Mouse (Mus musculus): ENCODE data around the gene Tdrd3. TPM values are rescaled to one million over a fixed set of nuclear protein-coding genes. Genes with fewer than 3 reads are reported as not detected.

Gene Tdrd3
- 19.1 and 20.4 TPM in 2 replicates for polyA plus RNA-seq (2012; ENCODE audit: insufficient read depth, insufficient read length, missing spikeins)

DNA sequence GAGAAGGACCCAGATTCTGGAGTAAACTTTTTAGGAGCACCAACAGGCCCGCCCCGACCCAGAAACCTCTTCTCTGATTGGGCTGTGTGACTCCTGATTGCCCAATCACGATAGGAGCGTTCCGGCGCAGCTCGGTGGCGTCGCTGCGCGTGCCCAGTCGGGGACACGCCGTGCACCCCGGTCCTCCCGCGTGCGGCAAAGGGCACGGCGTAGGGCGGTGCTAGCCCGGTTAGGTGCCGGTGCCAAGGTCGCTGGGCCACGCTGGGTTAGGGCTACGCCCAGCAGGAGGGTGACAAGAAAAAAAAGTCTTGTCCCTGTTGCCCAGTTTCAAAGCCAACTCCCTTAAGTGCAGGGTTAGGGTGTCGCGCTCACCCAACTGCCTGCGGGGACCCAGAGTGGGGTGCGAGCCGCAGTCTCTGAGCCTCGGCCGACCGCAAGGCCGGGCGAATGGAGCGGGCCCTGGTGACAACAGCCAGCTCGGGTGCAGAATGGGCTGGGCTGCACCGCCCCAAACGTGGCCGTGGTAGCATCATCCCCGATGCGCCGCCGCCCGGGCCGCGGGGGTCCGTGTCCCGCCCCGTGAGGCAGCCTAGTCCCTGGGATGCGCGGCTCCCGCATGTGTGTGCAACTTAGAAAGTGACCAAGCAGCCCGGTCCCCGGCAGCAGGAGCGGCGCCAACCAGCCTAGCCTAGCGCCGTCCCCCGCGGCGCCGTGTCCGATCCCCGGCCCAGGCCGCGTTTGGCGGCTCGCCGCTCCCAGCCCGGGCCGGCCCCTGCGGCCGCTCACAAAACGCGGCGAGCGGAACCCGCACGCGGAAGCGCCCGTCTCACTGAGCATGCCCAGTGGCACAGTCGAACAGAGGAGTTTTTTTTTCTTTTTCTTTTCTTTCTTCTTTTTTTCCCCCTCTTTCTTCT is at the start of gene Tdrd3:
Tdrd3 (plus strand) TSS at position 832 of the 914 bp plus-strand sequence.
- Histone ChIP-seq H3K4me3 (ENCODE audit: insufficient read depth, low read depth, low read length) (peak within 1 kb of the TSS; percentile 87), H3K4me1 (ENCODE audit: control insufficient read depth, insufficient read depth, insufficient read length, low read length) (no peaks in the 10 kb centered on the region), H3K27ac (replicated peaks; ENCODE audit: low read depth, low read length) (peak within 1 kb of the TSS; percentile 94)

DNA sequence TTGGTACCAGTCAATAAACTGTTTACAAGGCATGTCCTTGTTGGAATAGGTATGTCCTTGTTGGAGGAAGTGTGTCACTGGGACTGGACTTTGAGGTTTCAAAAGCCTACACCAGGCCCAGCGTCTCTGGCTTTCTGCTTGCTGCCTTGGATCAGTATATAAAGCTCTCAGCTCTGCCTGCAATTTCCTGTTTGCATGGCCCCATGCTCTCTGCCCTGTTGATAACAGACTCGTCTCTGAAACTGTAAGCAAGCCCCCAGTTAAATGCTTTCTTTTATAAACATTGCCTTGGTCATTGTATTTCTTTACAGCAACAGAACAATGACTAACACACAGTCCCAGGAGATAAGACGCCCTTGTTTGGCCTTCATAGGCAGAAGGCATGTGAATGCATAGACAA is 49.3 kb upstream of the Tdrd3 start:
- H3K27ac ChIP-seq (replicated peaks; ENCODE audit: low read depth, low read length), result no peak overlapping the region
- no peaks in the 10 kb centered on the region for H3K4me1 ChIP-seq (ENCODE audit: control insufficient read depth, insufficient read depth, insufficient read length, low read length)
- H3K4me3 ChIP-seq (ENCODE audit: insufficient read depth, low read depth, low read length), result no peak overlapping the region

DNA sequence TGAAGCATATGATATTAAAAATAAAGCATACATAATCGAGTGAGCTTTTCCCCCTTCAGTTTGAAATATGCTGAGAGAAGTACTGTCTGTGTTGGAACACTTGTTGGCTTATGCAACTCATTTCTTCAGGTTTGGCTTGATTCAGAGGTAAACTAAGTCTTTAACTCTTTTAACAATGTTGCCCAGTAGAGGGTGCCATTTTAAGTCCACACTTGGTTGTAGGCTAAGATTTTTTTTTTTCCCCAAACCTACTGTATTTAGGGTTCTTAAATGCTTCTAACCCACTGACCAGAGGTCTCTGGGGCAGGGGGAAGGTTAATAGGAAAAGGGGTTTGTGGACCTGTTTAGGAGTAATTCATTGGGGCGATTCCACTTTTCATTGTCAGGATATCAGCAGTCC is 33.4 kb upstream of the Tdrd3 start:
- no peak overlapping the region for H3K4me3 ChIP-seq (ENCODE audit: insufficient read depth, low read depth, low read length)
- no peak overlapping the region for H3K27ac ChIP-seq (replicated peaks; ENCODE audit: low read depth, low read length)
- peaks cover 2% of the 10 kb centered on the region; the same call in 1 of the 2 replicates for H3K4me1 ChIP-seq (ENCODE audit: control insufficient read depth, insufficient read depth, insufficient read length, low read length)

DNA sequence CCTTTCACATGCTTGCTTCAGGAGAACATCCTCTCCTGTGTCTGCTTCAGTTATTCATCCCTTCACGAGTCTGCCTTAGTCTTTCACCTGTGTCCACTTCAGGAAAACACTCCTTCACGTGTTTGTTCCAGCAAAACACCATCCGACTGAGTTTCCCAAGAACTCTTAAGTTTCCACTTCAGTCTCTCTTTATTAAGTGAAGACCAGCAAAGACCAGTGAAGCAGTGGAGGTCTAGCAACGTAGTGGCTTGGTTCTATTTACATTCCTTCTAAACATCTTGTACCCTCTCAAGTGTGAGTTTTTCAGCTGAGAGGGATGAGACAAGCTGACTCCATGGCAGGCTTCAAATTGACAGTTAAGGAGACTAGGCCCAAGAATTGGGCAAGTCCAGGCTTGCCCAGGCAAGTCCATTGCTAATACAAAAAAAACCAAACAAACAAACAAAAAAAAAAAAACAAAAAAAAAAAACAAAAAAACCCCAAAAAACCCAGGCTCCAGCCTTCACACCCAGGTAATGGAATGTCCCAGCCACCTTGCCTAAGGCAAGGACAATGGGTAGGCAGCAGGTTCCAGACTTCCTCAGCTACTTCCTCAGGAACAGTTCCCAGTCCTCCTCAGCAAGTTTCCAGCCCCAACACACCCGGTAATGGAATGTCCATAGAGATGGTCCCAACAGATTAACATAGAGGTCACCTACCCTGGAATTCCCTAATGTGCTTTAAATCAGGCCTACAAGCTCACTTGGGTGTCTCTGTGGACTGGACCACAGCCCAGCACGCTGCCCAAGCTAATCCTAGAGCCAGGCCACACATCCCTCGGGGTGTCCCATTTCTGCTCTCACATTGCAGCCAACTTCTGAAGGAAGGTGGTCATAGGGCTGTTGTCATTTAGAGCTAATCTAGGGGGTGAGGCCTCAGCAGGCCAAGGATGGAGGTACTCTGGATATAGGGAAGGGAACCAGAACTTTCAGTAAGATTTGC is 31.9 kb upstream of the Tdrd3 start:
- peaks cover 2% of the 10 kb centered on the region; the same call in 1 of the 2 replicates for H3K4me1 ChIP-seq (ENCODE audit: control insufficient read depth, insufficient read depth, insufficient read length, low read length)
- no peak overlapping the region for H3K27ac ChIP-seq (replicated peaks; ENCODE audit: low read depth, low read length)
- H3K4me3 ChIP-seq (ENCODE audit: insufficient read depth, low read depth, low read length), result no peak overlapping the region

DNA sequence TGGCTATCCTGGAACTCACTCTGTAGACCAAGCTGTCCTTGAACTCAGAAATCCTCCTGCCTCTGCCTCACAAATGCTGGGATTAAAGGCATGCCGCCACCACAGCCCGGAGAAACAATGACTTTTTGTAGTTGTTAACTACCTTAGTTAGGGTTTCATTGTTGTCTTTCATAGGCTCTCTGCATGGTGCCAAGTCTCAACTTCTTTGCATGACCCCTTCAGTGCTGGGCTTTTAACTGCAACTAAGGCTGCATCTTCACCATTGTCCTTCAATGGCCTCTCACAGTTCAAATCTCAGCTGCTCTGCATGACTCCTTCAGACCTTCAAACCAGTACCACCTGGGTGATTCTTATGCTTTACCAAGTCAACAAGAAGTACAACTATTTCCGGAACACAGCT is 23.3 kb upstream of the Tdrd3 start:
- Histone ChIP-seq H3K4me3 (ENCODE audit: insufficient read depth, low read depth, low read length) (no peak overlapping the region), H3K27ac (replicated peaks; ENCODE audit: low read depth, low read length) (no peak overlapping the region), H3K4me1 (ENCODE audit: control insufficient read depth, insufficient read depth, insufficient read length, low read length) (no peaks in the 10 kb centered on the region)

DNA sequence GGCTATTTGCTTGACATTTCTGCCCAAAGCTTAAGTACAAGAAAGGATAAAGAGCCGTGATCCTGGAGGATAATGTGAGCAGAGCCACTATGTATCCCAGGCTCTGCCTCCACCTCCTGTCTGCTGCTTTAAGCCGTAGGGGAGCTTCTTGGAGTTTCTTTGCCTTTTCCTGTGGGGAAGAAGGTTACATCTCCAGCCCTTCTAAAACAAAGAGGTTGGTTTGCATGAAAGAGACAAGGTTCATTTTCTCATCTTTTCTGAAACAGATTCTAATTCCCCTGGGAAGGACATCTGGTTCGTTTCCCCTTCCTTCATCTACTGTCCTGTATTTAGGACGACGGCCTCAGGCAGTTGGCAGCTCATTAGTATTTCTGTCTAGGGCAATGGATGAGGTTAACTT is 19.8 kb upstream of the Tdrd3 start:
- no peaks in the 10 kb centered on the region for H3K4me1 ChIP-seq (ENCODE audit: control insufficient read depth, insufficient read depth, insufficient read length, low read length)
- no peak overlapping the region for H3K27ac ChIP-seq (replicated peaks; ENCODE audit: low read depth, low read length)
- no peak overlapping the region for H3K4me3 ChIP-seq (ENCODE audit: insufficient read depth, low read depth, low read length)

DNA sequence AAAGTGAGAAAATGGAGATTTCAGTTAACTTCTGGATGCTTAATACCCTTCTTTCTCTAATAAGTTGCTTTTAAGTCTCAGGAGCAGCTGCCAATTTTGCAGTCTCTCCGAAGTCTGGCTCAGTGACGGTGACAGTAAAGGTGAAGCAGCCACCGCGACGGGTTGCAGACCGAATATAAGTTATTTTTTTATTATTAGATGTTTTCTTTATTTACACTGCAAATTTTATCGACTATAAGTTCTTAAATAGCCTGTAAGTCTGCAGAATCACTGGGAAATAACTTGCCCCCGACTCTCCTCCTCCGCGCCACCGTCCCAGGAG is 992 bp upstream of the Tdrd3 start:
- Histone ChIP-seq H3K4me1 (ENCODE audit: control insufficient read depth, insufficient read depth, insufficient read length, low read length) (no peaks in the 10 kb centered on the region), H3K27ac (replicated peaks; ENCODE audit: low read depth, low read length) (no peak overlapping the region), H3K4me3 (ENCODE audit: insufficient read depth, low read depth, low read length) (peak overlapping the region; percentile 50)

DNA sequence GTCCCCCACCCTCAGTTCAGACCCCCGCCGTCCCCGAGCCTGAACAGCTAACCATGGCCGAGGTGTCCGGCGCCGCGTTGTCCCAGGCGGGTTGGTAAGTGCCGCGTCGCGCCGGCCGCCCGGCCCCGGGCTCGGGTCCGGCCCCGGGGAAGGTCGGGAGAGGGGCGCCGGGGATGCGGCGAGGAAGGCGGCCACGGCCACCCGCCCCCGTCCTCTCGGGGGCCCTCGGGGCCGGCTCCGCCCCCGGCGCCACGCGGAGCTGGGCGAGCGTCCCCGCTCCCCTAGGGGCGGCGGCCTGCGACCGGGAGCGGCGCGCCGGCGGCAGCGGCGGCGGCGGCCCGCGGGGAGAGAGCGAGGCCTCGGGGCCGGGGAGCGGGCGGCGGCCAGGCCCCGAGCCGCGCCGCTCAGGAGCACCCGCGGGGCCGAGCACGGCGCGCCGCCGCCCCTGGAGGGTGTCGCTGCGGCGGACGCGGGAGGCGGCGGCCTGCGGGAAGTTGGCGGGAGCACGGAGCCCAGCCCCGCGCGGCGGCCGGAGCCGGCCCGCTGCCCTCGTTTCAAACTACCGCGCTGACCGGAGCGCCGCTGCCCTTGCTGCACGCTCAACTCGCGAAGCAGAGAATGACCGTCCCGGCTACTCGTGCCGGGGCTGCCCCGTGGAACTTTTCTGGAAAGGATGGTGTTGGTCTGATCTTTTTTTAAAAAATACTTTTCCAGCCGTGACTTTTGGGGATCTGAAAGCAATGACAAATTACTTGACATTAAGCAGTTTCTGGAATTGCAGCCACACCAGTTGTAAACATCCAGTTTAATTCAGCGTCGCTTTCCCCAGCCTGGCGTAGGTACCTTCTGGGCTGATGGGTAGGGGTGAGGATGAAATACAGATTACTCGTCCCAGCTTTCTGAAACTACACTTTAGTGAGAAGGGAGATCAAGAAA is 584 bp downstream of the Tdrd3 start:
- Histone ChIP-seq H3K4me1 (ENCODE audit: control insufficient read depth, insufficient read depth, insufficient read length, low read length) (no peaks in the 10 kb centered on the region), H3K27ac (replicated peaks; ENCODE audit: low read depth, low read length) (peak overlapping the region; percentile 94), H3K4me3 (ENCODE audit: insufficient read depth, low read depth, low read length) (peak overlapping the region; percentile 87)

DNA sequence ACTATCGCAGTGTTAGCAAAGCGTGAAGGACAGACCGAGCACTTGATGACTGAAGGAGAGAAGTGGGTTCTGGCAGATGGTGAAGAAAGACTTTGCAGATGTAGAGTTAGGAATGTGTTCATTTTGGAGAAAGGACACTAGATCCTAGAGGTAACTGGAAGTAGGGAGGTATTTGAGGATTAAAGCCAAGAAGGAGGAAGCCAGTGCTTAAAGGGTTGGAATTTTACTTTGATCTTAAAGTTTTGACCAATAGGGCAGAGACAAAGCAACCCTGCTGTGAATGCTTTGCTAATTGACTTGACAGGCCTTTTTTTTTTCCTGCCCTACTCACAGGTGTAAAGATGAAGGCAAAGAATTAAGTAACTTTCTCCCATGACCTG is 1.2 kb downstream of the Tdrd3 start:
- Histone ChIP-seq H3K4me1 (ENCODE audit: control insufficient read depth, insufficient read depth, insufficient read length, low read length) (no peaks in the 10 kb centered on the region), H3K4me3 (ENCODE audit: insufficient read depth, low read depth, low read length) (peak overlapping the region; percentile 87), H3K27ac (replicated peaks; ENCODE audit: low read depth, low read length) (peak overlapping the region; percentile 54)

DNA sequence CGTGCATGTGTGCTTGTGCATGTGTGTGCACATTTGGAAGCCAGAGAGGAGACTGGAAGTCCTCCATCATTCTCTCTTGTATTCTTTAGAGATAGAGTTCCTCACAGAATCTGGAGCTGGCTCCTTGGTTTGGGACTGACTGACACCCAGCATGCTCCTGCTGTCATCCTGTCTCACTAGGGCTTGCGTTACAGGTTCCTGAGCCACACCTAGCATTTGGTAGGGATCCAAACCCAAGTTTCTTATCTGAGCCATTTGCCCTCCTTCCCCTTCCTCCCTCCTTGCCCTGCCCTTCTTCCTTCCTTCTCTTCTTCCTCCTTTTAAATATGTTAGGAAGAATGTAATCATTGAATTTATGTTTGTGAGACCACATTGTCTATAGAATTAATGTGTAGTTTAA is 3.3 kb downstream of the Tdrd3 start:
- Histone ChIP-seq H3K4me3 (ENCODE audit: insufficient read depth, low read depth, low read length) (no peak overlapping the region), H3K27ac (replicated peaks; ENCODE audit: low read depth, low read length) (no peak overlapping the region), H3K4me1 (ENCODE audit: control insufficient read depth, insufficient read depth, insufficient read length, low read length) (no peaks in the 10 kb centered on the region)

DNA sequence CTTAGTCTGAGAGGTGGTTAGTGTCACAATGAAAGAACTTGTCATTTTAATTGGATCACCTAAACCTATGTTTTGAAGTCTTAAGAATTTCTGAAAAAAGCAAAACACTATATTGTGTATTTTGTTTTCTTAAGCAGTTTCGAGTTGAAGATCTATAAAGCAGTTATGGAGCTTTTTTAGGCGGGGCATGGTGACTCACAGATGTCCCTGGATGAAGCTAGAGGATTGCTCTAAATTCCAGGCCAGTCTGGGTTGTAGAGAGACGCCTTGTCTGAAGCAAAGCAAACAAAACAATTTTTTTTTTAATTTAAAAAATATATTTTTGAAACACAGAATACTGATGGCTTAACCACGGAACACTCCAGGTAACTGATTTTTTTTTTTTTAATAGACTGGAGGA is 4.1 kb downstream of the Tdrd3 start:
- Histone ChIP-seq H3K4me1 (ENCODE audit: control insufficient read depth, insufficient read depth, insufficient read length, low read length) (no peaks in the 10 kb centered on the region), H3K4me3 (ENCODE audit: insufficient read depth, low read depth, low read length) (no peak overlapping the region), H3K27ac (replicated peaks; ENCODE audit: low read depth, low read length) (no peak overlapping the region)

DNA sequence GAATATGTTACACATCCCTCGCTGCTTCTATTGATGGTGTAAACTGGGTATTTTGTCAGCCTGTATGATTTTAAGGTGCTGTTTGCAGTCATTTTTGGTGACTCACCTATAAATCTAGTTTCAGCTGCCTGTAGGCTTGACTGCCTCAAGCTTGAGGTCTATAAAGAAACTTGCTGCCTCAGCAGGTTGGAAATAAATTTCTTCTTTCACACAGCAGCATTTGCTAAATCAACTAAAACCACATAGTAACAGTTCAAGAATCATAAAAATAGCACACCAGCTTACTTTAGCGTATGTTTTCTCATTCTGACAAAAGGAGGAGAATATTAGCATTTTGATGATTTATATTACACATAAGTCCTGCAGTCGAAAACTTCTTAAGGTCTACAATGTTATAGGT is 6.0 kb downstream of the Tdrd3 start:
- Histone ChIP-seq H3K4me1 (ENCODE audit: control insufficient read depth, insufficient read depth, insufficient read length, low read length) (peaks cover 3% of the 10 kb centered on the region; the same call in 1 of the 2 replicates), H3K27ac (replicated peaks; ENCODE audit: low read depth, low read length) (no peak overlapping the region), H3K4me3 (ENCODE audit: insufficient read depth, low read depth, low read length) (no peak overlapping the region)

DNA sequence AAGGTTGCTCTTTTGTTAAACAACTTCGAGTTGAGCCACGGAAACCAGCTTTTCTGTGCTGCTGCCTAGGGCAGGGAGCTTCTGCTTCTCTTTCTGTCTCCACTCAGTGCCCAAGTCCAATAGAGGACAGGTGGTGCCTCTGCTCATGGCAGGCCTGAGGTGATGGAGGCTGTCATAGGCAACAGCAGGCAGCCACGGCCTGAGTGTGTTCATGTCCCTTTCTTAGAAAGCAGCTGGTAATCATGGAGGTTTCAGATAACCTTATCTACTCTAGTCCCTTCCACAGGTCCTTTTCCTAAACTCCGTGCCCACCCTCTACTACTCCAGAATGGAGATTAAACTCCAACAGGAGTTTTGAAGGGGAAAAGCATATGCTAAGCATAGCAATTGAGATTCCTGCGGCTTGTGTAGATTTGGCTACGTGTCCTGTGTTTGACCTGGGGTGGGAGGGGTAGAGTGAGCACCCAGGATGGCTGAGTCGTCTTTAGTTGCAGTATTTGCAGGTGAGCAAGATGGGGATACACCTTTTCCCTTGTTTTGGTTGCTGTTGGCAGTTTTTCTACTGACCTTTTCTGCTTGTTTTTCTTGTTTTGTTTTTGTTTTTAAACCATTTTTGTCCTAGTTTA is 10.0 kb downstream of the Tdrd3 start:
- Histone ChIP-seq H3K4me3 (ENCODE audit: insufficient read depth, low read depth, low read length) (no peak overlapping the region), H3K27ac (replicated peaks; ENCODE audit: low read depth, low read length) (no peak overlapping the region), H3K4me1 (ENCODE audit: control insufficient read depth, insufficient read depth, insufficient read length, low read length) (peaks cover 3% of the 10 kb centered on the region; the same call in 1 of the 2 replicates)

DNA sequence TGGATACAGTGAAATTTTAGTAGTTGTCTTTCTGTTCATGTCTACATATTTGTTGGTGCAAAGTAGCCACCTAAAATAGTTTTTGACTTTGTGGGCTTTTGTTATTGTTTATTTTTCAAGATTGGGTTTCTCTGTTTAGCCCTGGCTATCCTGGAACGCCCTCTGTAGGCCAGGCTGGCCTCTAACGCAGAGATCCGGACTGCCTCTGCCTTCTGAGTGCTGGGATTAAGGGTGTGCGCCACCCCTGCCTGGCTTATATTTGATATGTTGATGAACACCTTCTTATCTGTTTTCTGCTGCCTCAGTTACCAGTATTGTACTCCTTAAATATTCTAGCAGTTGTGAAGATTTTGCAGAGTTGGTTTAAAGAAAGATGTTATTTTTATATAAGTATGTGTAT is 10.6 kb downstream of the Tdrd3 start:
- no peak overlapping the region for H3K4me3 ChIP-seq (ENCODE audit: insufficient read depth, low read depth, low read length)
- H3K27ac ChIP-seq (replicated peaks; ENCODE audit: low read depth, low read length), result no peak overlapping the region
- H3K4me1 ChIP-seq (ENCODE audit: control insufficient read depth, insufficient read depth, insufficient read length, low read length), result peaks cover 3% of the 10 kb centered on the region; the same call in 1 of the 2 replicates

Data from brown adipose tissue, adult 24 weeks (tissue).